Mouse (Mus musculus) heart, postnatal 0 days (tissue): ENCODE results near the gene Rpl36al. TPM values are rescaled to one million over a fixed set of nuclear protein-coding genes. Genes with fewer than 3 reads are reported as not detected.

Source experiments
- ATAC-seq: fragments of 200-750 bp; cut with Nextera tagmentation; 2 replicates; pipeline ENCODE4 v1.8.0; 2017; ENCODE audit warnings: low read depth, moderate number of reproducible peaks, moderate library complexity; ENCODE audit not compliant: insufficient read depth
- DNase-seq: peaks from one replicate; pipeline ENCODE4 v3.0.0-alpha.2; 2016; ENCODE audit warnings: low spot score
- H3K27ac ChIP-seq: fragments of 300-500 bp; sonication (generic); 2 replicates; pipeline ENCODE4 v1.5.1; 2014; ENCODE audit warnings: low read depth, mild to moderate bottlenecking
- H3K27me3 ChIP-seq: fragments of 300-500 bp; sonication (generic); 2 replicates; pipeline ENCODE4 v1.6.1; 2014; ENCODE audit warnings: low read length, mixed read lengths; ENCODE audit not compliant: control insufficient read depth, insufficient read depth
- H3K36me3 ChIP-seq: fragments of 300-500 bp; sonication (generic); replicated peaks from 2 replicates; pipeline ENCODE4 v1.6.1; 2014; ENCODE audit warnings: low read length, mixed read lengths; ENCODE audit not compliant: control insufficient read depth, insufficient read depth
- H3K4me1 ChIP-seq: fragments of 300-500 bp; sonication (generic); 2 replicates; pipeline ENCODE4 v1.6.1; 2014; ENCODE audit warnings: antibody characterized with exemption; ENCODE audit not compliant: control insufficient read depth, insufficient read depth
- H3K4me2 ChIP-seq: fragments of 300-500 bp; sonication (generic); 2 replicates; pipeline ENCODE4 v1.6.1; 2014; ENCODE audit warnings: low read depth, mild to moderate bottlenecking, low read length, moderate library complexity
- H3K4me3 ChIP-seq: fragments of 300-500 bp; sonication (generic); 2 replicates; pipeline ENCODE4 v1.5.1; 2014; ENCODE audit warnings: low read depth, low read length
- H3K9ac ChIP-seq: fragments of 300-500 bp; sonication (generic); replicated peaks from 2 replicates; pipeline ENCODE4 v1.6.1; 2014; ENCODE audit warnings: low read depth, low read length, mixed read lengths
- H3K9me3 ChIP-seq: fragments of 300-500 bp; sonication (generic); replicated peaks from 2 replicates; pipeline ENCODE4 v1.6.1; 2016; ENCODE audit warnings: low read length; ENCODE audit not compliant: control insufficient read depth
- CTCF ChIP-seq: IDR thresholded peaks from 2 replicates; pipeline ENCODE4 v1.5.1; 2016; ENCODE audit warnings: antibody characterized with exemption, control low read depth, low read depth
- EP300 ChIP-seq: IDR thresholded peaks from 2 replicates; pipeline ENCODE4 v1.6.1; 2016; ENCODE audit warnings: antibody characterized with exemption, low read depth
- WGBS: fragments of 180-500 bp; shearing (Covaris S2); extraction: QIAGEN DNeasy Blood & Tissue Kit; methylation state at CpG from one replicate; pipeline ENCODE4 v1.1.7; 2014; 5-methylcytosine and 5-hydroxymethylcytosine counted together
- polyA plus RNA-seq: library from polyadenylated mRNA; unstranded; fragments of >200 nt; fragmentation: Nextera tagmentation; extraction: Ambion mirVana; gene quantifications from 2 replicates; pipeline ENCODE4 v1.2.1, GENCODE M21; 2015
- total RNA-seq: library from RNA; depleted of rRNA; stranded (reverse); fragments of >200 nt; gene quantifications from 2 replicates; pipeline ENCODE4 v1.2.3, GENCODE M21; 2014; ENCODE audit warnings: low replicate concordance; rRNA removed

Gene Rpl36al
- total RNA-seq = 57.0 and 86.3 TPM in 2 replicates
- polyA plus RNA-seq = 502 and 513 TPM in 2 replicates

- no peaks in the 10 kb centered on the region for H3K9me3 ChIP-seq
- peak within 1 kb of the TSS; percentile 85 for H3K9ac ChIP-seq
- peak; percentile 97 for DNase-seq
- H3K27me3 ChIP-seq = no peaks in the 10 kb centered on the region
- peak within 1 kb of the TSS; percentile 91 for H3K27ac ChIP-seq
- no peak for TF ChIP-seq EP300
- no peak for TF ChIP-seq CTCF
- H3K36me3 ChIP-seq = peaks cover 12% of the 10 kb centered on the region; the same call in 1 of the 2 replicates
- H3K4me2 ChIP-seq = peak within 1 kb of the TSS; percentile 97
- peak; percentile 99 for ATAC-seq
- H3K4me3 ChIP-seq = peak within 1 kb of the TSS; percentile 84
- WGBS = under 1% methylated on average over 81 of the region's 84 CpGs
- peaks cover 21% of the 10 kb centered on the region for H3K4me1 ChIP-seq
Measured at GRCm38 (mm10) chr12:69183583-69184308, at the start of gene Rpl36al, which contains the start of gene Mgat2. TSS of gene Rpl36al (minus strand) at chr12:69184083. TSS of gene Mgat2 (plus strand) at chr12:69184157.

GRCm38 (mm10) chr12:69229251-69229650, 45.4 kb upstream of the Rpl36al start:
- no peak for ATAC-seq
- TF ChIP-seq CTCF (peak; percentile 21; the same call in 1 of the 2 replicates), EP300 (no peak)
- no peaks in the 10 kb centered on the region for H3K27me3 ChIP-seq
- H3K9ac ChIP-seq = no peak overlapping the region
- no peak overlapping the region for H3K27ac ChIP-seq
- H3K4me2 ChIP-seq = no peak overlapping the region
- H3K4me3 ChIP-seq = no peak overlapping the region
- WGBS = 68% methylated on average over 2 of the region's 2 CpGs
- 0 out of 2 replicates have a peak, but pooled peaks cover 4% of the 10 kb centered on the region for H3K36me3 ChIP-seq
- DNase-seq = peak; percentile 18
- H3K4me1 ChIP-seq = peaks cover 6% of the 10 kb centered on the region
- H3K9me3 ChIP-seq = no peaks in the 10 kb centered on the region

DNA sequence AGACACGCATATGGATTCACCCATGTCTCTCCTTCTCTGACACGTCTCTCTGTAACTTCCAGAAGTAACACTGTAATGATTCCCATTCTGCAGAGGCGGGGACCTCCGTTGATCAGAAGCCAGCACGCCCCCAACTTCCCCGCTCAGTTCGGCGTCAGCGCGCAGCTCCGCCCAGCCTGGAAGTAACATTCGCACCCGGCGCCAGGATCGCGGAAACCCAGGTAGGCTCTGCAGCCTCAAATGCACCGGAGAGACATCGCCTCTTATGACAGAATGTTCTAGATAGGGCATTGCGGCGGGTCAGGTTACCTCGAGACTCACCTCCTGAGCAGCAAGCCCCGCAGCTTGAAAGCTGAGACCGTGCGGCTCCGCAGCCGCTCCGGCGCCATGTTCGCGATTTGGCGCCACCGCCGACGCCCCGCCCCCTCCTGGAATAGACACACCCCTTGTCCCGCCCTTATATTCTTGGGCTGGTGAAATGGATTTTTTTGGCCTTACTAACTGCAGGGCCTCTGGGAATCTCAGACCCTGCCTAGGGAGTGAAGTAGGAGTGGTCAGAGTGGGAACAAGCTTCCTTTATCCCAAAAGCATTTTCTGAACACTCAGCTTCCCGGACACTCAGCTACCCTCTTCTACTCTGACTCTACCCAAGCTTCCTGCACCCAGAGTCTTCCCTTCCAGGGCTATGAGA, 44.0 kb upstream of the Rpl36al start, which contains the start of gene Pole2:
Gene Pole2 (minus strand): TSS at position 420 of the 691 bp plus-strand sequence.
- TF ChIP-seq EP300 = no peak
- no peak for TF ChIP-seq CTCF
- Histone ChIP-seq H3K9me3 (no peaks in the 10 kb centered on the region), H3K36me3 (0 out of 2 replicates have a peak, but pooled peaks cover 7% of the 10 kb centered on the region), H3K9ac (peak within 1 kb of the TSS; percentile 59), H3K27me3 (no peaks in the 10 kb centered on the region), H3K4me2 (peak within 1 kb of the TSS; percentile 76), H3K4me1 (peaks cover 6% of the 10 kb centered on the region), H3K27ac (peak within 1 kb of the TSS; percentile 72), H3K4me3 (peak within 1 kb of the TSS; percentile 84)
- peak; percentile 94 for ATAC-seq
- under 1% methylated on average over 37 of the region's 37 CpGs for WGBS
- peak; percentile 83 for DNase-seq

- Histone ChIP-seq H3K9ac (no peak overlapping the region), H3K27ac (no peak overlapping the region), H3K36me3 (peaks cover 24% of the 10 kb centered on the region; the same call in 1 of the 2 replicates), H3K4me2 (no peak overlapping the region), H3K27me3 (no peaks in the 10 kb centered on the region), H3K4me1 (no peaks in the 10 kb centered on the region), H3K9me3 (no peaks in the 10 kb centered on the region), H3K4me3 (no peak overlapping the region)
- DNase-seq (no peak), ATAC-seq (no peak)
- TF ChIP-seq EP300 = no peak
- no peak for TF ChIP-seq CTCF
- 89% methylated on average over 19 of the region's 19 CpGs for WGBS
Measured at GRCm38 (mm10) chr12:69220613-69221277, 36.9 kb upstream of the Rpl36al start.

- Histone ChIP-seq H3K27ac (no peak overlapping the region), H3K4me2 (no peak overlapping the region), H3K4me1 (no peaks in the 10 kb centered on the region), H3K9ac (no peak overlapping the region), H3K4me3 (no peak overlapping the region), H3K9me3 (no peaks in the 10 kb centered on the region), H3K27me3 (no peaks in the 10 kb centered on the region), H3K36me3 (peaks cover 24% of the 10 kb centered on the region; the same call in 1 of the 2 replicates)
- no peak for ATAC-seq
- 89% methylated on average over 7 of the region's 7 CpGs for WGBS
- TF ChIP-seq CTCF (no peak), EP300 (no peak)
- no peak for DNase-seq
Measured at GRCm38 (mm10) chr12:69216587-69216986, 32.7 kb upstream of the Rpl36al start.
